Mouse (Mus musculus): ENCODE results near the gene Gphn.
A peak's percentile ranks its signal among the peaks of the same experiment; 100 is the strongest.
"Not testable (repeated sequence)": the region's sequence is repeated elsewhere in the genome, so short reads cannot be mapped to it uniquely, and the experiment has no call there.

The Gphn gene

DNA sequence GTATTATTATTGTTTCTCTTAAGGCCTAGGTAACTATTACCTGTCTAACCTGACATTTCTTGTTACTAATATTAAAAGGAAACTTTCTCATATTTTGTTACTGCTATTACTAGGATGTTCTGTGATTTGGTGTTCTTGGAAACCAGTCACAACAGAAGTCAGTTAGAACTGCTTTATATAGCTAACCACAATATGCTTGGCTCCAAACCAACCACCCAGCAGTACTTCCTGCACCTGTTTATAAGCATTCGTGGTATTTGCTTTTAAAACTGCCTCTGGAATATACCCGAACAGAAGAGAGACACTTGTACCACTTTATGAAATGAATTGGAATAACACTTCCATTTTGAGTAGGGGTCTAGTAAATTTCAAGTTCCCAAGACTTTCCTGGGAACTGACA, 130.3 kb downstream of the Gphn start:
- DNase-seq (ENCODE audit: low spot score), result peak; percentile 19

DNA sequence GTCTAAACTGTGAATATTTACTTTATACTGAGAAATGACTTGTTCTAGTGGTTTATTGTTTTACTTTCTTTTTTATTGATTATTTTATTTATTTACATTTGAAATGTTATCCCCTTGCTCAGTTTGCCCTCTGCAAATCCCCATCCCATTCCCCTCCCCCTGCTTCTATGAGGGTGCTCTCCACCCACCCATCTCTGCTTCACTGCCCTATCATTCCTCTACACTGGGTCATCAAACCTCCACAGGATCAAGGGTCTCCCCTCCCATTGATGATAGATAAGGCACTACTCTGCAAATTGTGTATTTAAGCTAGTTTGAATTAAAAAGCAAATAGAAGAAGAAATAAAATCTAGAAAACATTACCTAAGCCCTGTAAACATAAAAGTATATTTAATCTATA, 163.1 kb downstream of the Gphn start:
- no peak for DNase-seq (ENCODE audit: low spot score)

DNA sequence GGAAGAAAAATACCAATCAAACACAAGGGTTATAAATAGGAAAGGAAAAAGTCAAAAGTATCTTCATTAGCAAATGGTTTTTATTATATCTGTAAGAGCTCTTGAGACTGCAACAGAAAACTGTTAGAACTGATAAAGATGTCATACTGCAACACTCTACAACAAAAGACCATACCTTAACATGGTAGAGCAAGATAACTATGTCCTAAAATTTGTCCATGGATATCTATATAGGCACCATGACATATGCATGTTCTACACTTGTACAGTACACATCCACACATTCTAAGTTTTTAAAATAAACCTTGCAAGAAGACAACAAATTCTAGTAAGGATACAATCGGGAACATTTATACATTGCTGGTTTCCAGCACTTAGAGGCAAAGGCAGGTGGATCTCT, 169.1 kb downstream of the Gphn start:
- no peak for DNase-seq (ENCODE audit: low spot score)

DNA sequence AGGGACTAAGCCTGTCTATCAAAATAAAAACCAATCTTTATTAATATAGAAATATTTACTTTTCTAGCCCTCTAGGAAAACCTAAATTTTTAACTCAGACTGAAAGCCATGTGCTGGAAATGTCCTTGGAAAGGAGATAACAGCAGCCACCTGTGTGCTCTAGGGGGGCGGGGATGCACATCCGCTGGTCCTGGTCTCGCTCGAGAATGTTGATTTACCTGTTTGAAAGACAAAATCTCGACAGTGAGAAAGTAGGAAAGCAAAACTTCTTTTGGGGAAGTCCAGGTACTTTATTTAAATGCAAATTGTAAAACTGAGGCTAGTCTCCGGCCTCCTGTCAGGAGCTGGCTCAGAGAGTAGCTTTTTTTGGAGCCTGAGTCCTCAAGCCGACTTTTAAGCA, 181.3 kb downstream of the Gphn start:
- not testable (repeated sequence) for DNase-seq (ENCODE audit: low spot score)

DNA sequence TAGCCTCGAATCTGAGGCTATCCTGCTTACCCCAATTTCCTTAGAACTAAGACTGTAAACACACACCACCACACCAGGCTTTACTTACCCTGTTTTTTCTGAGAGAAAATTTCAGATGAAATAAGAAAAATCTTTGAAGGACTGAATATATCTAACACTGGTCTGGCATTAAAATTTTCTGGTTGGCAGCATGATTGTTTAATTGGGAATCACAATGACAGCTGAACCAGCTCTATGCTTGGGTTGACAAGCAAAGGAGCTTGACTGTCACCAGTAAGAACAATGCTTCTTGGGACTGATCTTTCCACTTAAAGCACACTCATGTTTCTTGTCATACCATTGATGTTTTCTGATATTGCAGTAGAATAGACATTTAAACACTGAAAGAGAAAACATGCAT, 296.0 kb downstream of the Gphn start:
- no peak for DNase-seq (ENCODE audit: low spot score)

DNA sequence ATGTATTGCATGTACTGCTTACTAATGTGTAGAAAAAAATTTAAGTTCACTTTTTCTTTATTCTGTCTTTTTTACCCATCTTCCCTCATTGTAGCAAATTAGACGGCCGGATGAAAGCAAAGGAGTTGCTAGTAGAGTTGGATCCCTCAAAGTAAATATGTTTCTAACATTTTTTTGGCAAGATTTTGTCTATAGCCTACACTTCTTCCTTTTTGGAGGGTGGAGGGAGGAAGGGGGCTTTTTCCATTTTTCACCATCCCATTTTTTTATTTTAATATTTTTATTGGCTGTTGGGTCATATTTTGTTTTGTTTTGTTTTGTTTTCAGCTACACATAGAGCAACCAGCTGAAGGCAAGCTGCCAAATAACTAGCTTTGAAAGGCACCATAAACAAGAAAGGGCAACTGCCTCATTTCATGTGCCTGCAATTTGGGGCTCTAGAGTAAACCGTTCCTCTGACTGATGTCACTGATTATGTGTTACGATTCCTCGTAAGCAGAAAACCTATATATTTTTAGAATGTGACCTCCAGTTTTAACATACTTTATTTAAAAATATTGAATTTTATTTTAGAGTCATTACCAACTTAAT, 296.7 kb downstream of the Gphn start:
- DNase-seq (ENCODE audit: low spot score), result no peak

DNA sequence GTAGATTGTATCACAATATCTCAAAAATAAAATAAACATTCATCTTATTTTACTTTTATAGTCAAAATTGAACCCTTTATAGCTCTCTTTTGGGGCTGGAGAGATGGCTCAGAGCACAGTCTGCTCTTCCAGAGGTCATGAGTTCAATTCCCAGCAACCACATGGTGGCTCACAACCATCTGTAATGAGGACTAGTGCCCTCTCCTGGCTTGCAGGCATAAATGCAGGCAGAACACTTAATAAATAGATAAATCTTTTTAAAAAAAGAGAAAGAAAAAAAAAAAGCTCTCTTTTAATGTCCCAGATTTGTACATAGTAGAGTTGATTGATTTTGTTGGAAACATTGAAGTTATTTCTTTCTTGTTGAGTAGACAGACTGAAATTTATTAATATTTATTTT, 311.4 kb downstream of the Gphn start:
- DNase-seq (ENCODE audit: low spot score), result not testable (repeated sequence)

DNA sequence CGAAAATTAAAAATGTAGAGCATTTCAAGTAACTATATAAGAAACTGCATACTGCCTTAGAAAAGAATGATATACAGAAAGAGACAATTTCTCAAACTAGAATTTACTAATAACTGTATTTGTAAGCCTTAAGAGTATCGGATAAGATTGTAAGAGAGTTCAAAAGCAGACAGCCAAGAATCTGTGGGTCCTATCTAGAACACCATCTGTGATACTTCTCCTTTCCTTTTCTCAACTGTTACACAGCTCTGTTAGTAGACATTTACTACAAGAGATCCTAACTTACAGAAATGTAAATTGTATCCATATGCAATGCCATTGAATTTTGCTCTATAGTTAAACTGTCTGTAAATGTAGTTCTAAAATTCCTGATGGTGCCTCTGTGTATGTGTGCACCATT, 324.7 kb downstream of the Gphn start:
- DNase-seq (ENCODE audit: low spot score), result no peak

DNA sequence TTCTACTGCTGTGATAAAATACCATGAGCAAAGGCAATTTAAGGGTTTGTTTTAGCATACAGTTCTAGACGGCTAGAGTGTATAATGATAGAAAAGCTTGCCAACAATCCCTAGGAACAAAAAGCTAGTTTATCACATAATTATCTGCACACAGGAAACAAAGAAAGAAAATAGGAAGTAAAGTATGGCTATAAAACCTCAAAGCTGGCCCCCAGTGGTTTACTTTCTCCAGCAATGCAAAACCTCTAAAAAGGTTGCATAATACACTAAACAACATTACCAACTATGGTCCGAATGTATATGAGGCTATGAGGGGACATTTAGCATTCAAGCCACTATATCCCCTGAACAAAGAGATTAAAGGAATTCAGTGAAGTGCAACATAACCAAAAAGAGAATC, 405.6 kb downstream of the Gphn start:
- no peak for DNase-seq (ENCODE audit: low spot score)

DNA sequence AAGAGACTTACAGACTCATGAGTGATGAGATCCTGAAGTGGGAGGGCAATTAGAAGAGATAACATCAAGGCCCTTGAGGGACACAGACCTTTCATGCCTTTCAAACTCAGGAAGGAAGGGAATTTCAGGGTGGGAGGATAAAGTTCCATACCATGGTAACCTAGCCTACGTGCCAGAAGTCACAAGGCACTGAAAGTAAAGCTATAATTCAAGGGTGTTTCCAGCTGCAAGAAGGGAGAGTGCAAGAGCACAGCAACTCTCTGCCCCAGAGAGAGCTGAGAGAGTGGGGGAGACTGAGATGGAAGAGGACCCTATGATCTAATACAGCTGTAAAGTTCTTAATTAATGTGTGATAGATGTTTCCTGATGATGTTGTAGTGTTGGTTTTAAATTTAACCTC, 413.3 kb downstream of the Gphn start:
- DNase-seq (ENCODE audit: low spot score), result no peak

DNA sequence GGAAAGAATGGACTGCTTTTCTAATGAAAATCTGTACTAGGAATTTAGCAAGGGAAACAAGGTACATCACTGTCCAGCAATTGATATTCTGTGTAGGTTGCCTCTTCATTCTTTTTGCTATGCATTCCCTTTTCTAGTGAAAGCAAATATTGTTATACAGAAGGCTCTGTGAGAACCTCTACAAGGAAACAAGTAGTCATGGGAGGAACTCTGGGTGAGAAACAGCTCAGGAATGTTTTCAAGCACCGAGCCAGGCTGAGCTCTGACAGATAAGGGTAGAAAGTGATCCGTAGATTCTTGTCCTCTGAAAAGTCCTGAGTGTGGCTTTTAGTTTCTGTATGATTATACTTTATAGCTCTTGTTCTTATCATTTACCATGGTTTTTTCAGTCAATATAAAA, 413.9 kb downstream of the Gphn start:
- DNase-seq (ENCODE audit: low spot score), result no peak

DNA sequence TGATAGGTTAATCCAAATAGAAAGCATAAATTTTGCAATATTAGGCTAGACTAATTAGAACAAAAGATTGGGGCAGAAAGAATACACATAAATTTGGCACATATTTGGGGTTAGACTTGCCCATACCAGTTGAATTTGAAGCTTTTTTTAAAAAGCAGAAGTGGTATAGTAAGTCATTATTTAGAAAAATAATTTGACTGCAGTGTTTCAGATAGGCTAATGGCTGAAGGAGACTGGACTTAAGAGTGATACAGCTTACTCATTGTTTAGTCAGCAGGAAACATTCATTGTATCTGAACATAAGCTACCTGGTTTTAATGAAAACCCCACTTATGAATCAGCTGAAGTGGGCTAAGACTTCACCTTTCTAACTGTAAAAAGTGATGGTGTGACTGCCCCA, 415.0 kb downstream of the Gphn start:
- no peak for DNase-seq (ENCODE audit: low spot score)

DNA sequence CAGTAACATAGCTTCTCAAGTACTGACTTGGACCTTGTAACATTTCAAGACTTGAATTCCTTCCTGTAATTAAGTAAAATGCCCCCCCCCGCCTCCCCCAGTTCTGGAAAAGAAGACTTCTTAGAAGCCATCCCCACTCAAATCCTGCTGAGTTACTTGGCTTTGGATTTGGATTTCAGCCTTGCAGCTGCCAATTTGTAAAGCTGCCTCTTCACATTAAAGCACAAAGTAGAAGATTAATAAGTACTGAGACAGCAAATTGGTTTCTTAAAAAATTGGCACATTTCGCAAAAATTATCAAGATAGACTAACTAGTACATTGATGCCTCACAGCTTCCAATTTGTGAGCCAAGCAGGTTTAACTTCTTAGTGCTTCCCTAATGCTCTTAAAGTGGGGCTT, 417.5 kb downstream of the Gphn start:
- DNase-seq (ENCODE audit: low spot score), result no peak

DNA sequence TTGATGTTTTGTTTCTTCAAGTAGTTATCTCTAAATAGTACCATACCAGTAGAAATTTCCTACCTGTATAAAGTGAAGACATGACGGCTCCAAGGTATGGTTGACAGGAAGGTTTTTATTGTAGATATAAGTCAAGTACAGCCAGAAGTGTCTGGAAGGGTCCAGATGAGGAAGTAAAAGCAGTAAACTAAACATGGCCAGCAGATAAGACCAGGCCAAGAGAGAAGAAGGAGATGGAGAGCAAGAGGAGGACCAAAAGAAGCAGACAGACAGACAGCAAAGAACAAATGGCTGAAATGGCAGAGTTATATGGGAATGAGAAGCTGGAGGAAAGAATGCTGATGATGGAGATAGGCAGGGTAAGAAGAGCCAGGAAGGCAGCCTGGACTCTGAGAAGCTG, 419.1 kb downstream of the Gphn start:
- DNase-seq (ENCODE audit: low spot score), result no peak

DNA sequence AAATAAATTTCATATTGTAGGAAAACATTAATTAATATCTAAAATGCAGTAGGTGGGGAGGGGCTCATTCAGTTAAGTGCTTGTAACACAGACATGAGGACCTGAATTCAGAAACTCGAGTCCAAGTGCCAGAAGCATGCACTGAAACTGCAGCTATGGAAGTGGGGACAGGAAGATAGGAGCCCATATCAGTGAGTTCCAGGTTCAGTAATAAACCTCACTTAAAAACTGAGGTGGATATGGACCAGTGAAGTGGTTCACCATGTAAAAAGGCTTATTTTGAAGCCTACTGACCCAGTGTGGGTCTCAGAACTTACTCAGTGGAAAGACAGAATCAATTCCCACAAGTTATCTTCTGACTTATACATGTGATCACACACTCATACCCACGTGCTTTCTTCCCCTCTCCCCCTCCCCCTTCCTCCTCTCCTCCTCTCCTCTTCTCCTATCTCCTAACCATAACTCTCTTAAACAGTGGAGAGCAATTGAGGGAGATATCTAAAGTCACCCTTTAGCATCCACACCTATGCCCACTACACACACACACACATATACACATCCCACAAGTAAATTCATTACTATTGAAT, 433.6 kb downstream of the Gphn start:
- no peak for DNase-seq (ENCODE audit: low spot score)

DNA sequence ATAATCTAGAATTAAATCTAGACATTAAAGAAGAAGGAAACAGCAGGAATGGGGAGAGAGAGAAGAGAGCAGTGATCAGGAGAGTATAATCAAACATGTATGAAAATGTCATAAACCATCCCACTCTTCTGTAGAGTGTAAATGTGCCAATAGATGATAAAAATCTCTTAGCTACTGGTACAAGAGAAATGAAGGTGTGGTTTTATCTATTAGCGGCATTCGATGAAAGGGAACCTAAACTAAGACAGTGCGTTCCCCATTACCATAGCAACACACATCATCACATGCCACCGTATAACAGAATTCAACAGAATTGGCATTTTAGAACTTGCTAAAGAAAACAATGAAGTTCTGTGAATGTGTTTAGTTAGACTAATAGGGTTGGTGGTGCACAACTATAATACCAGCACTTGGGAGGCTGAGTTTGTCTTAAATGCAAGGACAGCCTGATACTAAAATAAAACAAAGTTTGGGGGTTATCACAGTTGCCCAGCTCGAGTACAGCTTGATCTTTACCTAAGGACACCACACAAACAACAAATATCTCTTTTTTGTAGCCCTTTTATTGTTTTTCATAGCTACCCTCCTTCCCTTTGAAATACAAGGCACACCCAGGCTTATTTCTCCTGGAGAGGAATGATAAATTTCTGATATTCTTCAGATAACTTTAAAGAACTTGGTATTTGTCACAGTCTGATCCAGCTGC, 452.1 kb downstream of the Gphn start:
- DNase-seq (ENCODE audit: low spot score), result no peak

DNA sequence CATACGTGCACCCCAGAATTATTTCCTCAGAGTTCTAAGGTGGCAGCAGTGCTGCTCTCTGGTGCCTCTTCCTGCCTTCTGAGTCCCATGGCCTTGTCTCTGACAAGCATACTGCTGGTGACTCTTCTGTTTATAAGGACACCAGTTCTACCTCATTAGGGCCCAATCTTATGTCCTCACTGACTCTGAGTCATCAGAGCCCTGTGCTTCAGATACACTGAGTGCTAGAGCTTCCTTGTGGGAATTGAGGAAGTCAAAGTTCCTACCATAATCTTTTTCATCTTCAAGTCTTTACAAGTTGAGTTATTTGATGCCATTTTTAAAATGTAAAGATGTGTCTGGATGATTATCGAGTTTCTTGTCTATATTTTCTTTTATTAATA, 452.6 kb downstream of the Gphn start:
- no peak for DNase-seq (ENCODE audit: low spot score)

DNA sequence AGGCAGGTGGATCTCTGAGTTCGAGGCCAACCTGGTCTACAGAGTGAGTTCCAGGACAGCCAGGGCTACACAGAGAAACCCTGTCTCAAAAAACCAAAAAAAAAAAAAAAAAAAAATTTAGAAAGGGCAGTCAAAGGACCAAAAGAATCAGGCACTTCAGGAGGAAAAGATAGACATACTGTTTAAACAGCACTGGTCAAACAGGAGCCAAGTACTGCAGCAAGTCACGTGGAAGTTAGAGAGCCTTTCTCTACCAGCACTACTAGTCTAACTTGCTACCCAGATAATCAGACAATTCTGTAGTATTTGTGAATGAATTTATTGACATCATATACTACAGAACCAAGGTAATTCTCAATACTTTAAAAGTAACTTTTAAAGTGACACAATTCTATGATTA, 454.9 kb downstream of the Gphn start:
- no peak for DNase-seq (ENCODE audit: low spot score)

DNA sequence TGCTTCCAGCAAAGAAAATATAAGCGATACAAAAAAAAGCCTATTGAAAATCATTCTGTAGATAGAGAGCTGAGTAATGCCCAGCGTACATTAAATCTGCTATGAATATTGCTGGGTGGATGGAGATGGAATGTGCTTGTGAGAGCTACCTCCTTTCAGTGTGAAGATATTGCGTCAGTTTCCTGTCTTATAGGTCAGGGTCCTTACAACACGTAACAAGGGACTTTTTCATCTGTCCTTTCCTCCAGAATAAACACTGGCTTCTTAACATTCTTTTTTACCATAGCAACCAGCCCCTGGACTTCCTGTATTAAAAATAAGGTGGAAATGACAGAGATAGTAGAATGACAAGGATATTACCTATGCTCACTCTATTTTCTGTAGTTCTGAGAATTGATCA, 456.1 kb downstream of the Gphn start:
- DNase-seq (ENCODE audit: low spot score), result no peak

DNA sequence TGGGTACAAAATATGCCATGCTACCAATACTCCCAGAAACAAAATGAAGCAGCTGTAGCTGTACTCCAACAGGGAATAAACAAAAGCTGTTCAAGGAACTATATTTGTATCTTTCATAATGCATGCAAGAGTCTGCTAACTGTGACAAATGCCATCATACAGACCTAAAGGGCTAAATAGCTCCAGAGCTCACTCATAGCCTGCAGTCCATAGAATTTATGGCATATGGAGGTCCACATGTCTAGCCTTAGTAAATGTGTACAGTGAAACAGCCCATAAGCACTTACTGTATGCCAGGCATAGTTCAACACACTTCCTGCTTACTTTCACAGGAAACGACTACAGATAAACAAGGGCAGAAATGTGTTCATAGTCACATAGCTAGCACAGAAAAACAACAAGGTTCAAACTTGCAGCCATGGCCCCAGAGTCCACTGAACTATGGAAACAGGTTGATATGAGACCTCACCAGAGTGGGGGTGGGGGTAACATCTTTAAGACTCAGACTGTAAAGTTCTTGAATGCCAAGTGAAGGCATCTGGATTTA, 459.6 kb downstream of the Gphn start:
- DNase-seq (ENCODE audit: low spot score), result peak; percentile 13

DNA sequence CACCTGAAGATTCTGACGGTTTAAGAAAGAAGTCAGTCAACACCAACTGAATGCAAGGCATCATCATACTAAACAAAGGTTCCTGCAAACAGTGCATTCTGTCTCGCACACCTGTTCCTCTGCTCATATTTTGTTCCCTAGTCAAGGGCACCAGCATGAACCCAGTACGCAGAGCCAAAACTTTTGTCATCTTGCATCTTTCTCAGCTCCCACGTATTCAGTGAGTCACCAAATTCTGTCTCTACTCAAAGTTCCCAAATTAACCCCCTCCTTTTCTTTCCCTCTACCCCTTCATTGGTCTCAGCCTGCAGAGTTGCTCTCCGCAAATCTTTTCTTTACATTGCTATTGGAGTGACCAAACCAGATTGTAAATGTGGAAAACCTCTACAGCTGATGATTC, 462.7 kb downstream of the Gphn start:
- no peak for DNase-seq (ENCODE audit: low spot score)

DNA sequence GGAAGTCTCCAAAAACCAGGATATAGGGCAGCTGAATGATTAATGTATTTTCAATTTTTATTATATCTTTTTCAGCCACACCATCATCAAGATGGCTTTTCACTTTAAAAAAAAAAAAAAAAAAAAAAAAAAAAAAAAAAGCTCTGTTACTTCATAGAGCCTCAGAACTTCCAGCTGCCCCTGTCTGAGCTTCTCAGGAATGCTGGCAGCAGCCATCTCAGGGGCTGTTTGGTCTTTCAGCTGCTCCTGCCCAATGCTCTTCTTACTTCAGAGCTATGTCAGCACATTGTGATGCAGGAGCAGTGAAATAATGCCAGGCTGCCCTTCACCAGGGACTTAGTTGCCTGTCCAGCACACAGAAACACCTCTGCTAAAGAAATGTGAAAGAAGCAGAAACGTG, 465.1 kb downstream of the Gphn start, which contains the start of gene Fam71d:
Gene Fam71d (plus strand): TSS at position 211 of the 400 bp plus-strand sequence.
- DNase-seq (ENCODE audit: low spot score), result no peak

DNA sequence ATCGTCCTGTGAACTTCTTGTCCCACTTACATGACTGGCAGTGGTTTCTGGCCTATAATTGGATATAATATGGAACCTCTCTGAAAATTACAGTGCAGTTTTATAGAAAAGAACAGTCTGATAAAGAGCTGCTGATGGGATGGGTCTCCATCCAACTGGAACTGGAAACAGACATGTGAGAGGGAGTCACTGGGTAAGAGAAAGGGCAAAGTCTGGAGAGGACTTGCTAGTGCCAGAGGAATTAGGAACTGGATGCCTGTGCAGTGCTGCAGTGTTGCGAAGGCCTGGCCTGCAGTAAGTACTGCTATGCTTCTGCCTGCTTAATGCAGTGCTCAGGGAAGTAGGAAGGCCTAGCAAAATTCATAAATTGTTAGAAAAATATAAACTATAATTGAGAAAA, 467.1 kb downstream of the Gphn start:
- DNase-seq (ENCODE audit: low spot score), result no peak

DNA sequence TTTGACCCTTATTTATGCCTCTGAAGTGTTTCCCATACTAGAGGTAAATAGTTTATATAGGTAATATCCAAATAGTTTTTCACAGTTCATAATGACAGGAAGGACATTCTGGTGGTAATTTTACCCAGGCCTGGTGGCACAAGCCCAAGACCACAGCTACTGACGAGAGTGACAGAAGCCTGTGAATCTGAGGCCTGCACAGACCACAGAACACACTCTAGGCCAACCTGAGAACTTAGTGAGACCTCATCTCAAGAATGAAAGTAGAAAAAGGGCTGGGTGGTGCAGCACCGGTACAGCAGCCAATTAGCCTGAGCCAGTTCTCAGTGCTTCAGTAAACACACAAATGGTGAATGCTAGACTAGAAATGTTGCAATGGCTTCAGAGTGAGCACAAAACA, 491.6 kb downstream of the Gphn start:
- DNase-seq (ENCODE audit: low spot score), result no peak
